Mouse (Mus musculus): Measurements from ENCODE around the gene Erg.

Erg gene

DNA sequence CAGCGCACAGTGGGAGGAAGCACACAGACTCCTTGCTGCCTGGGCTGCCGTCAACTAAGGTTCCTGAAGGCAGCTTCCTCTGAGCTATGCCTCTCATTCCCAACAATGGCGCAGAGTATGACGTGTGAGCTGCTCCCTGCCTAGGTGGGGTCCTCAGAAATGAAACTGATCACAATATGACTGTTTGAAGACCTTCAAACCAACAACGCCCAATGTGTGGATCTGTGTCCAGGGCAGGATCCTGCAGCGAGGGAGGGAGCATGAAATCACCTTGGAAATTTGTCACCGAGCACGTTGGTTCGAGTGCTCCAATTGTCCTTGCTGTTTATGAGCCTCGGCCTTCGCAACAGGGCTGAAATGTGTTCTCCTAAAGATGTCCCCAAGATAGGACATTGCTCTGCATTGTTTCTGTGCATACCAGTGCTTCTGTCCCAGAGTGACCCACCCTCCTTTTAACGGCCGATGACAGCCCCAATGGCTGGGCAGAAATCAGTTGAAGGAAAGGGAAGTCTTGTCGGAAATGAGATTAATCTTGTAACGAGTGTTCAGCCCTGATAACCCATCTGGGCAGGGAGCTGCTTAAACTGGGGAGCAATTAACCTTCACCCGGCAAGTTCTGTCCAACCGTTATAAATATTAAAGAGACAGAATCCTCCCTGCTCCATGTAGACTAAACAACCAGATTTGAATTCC is 147.4 kb downstream of the Erg start:
- DNase-seq = no peak

DNA sequence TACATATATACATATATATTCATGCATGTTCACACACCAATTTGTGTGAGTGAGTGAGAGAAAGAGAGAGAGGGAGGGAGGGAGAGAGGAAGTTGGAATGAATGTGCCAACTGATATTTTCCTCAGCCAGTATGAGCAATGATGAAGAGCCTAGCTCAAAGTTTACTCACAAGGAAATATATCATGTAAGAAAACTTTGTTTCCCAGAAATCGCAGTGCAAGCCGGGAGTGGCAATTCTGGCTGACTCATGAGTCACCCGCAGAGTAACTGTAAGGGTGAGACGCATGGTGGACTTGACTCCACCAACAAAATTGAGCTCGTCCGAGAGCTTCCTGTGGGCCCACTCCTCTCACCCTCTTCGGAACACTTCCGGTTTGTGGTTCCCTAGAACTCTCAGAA is 149.8 kb downstream of the Erg start:
- no peak for DNase-seq

DNA sequence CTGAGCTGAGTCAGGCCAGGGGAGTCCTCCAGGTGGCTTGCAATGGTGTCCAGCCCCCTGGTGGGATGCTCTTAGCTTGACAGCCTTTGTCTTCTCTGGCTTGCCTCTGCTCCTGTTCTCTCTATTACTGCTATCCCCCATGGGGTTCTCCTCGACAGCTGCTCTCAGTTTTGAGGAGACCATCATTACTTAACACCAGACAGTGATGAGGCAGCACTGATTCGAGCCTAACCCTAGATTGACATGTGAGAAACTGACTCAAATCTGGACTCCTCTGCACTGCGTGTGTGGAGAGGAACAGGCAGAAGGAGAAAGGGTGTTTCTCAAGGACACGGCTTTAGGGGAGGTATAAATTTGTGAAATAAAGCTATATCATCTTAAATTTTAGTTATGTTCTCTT is 150.3 kb downstream of the Erg start:
- DNase-seq = no peak

DNA sequence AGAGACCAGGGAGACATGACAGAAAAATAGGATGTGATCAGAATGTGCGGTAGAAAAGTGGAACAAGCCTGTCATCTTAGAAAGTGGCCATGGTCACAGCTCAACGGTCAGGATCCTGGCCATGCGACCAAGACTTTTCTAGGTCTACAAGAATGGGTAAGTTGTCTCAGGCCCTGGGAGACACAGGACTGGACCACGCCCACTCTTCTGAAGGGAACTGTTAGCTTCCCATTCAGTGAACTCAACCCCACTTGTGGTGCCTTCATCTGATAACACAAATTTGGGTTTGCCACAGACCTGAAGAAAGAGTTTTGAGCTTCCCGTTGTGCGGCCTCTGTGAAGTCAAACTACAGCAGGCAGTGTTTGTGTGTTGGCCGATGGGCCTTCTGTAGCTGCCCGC is 152.0 kb downstream of the Erg start:
- DNase-seq = no peak

DNA sequence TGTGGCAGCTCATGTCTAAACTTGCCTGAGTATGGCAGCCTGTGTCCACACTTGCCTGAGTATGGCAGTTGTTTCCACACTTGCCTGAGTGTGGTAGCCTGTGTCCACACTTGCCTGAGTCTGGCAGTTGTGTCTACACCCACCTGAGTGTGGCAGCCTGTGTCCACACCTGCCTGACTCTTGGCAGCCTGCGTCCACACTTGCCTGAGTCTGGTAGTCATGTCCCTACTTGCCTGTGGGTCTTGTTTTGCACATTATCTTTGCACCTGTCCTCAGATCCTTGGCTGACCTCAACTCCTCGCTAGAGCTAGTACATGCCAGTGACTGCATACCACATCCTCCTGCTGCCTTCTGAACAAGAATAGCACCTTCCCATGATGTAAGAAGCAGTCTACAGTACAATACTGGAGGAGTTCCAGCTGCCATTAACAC is 153.8 kb downstream of the Erg start:
- DNase-seq = no peak

DNA sequence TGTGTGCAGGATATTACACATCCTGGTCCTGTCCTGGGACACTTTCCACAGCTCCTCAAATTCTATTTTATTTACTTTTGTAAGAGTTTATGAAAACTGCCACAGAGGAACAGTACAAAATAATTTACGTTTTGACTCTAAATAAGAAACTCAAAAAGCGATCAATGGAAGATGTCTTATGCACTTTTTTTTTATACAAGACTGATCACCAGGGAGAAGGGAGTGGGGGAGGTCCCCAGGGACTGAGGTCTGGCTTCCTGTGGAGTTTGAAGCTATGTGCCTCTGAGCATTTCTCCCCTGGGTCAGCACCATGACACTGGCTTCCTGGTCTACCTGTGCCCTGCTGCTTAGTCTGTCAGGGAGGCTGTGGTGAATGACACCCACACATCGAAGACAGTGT is 156.5 kb downstream of the Erg start:
- DNase-seq = peak in 1 of 2 experiments; percentile 26

DNA sequence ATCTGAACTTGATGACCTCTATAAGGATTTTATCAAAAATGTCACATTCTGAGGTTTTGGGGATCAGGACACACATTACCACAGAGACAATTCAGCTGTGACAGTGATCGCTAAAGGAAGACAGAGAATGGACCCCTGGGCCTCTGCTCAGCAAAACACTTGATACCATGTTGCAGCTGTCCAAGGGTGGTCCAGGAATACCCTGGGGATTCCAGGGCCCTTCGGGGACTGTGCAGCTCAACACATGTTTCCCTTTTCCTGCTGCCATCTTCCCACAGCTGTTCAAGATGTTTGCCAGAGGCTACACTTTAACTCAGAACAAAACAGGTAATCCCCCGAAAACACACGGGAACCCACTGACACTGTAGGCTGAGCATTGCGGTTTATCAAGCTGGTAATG is 158.2 kb downstream of the Erg start:
- no peak for DNase-seq

DNA sequence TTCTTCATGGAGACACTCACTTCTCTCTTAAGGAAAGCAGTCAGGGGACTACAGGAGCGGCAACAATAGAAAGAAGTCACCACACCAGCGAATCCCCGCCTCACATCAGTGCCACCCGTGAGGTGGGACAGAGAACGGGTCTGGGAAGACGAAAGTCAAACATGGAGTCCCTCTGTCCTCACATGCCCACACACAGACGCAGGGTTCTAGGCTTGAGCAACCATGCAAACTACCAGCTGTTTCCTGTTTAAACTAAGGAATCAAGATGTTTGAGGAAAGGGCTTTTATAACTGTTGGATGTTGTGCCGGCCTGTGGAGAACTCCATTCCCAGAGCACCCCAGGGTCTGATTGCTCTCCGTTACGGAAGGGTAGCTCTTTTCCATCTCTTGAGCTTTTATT is 158.9 kb downstream of the Erg start:
- no peak for DNase-seq

DNA sequence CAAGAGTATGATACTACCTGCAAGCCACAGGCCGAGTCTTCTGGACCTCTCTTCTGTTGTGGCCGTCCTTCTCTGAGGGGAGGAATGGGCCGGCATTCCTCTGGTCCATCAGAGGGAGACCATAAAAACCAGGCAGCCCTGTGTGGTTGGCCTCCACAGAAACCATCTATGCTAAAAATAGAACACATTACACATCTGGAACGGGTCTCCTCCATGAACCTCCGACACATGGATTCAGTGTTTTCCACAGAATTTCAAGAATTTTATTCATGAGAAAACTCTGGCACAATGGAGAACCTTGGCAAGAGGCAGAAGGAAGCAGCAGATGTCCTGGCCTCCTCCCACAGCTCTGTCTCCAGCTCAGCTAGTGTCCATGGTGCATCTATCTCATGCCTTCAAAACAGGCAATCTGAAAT is 163.7 kb downstream of the Erg start:
- DNase-seq = no peak

DNA sequence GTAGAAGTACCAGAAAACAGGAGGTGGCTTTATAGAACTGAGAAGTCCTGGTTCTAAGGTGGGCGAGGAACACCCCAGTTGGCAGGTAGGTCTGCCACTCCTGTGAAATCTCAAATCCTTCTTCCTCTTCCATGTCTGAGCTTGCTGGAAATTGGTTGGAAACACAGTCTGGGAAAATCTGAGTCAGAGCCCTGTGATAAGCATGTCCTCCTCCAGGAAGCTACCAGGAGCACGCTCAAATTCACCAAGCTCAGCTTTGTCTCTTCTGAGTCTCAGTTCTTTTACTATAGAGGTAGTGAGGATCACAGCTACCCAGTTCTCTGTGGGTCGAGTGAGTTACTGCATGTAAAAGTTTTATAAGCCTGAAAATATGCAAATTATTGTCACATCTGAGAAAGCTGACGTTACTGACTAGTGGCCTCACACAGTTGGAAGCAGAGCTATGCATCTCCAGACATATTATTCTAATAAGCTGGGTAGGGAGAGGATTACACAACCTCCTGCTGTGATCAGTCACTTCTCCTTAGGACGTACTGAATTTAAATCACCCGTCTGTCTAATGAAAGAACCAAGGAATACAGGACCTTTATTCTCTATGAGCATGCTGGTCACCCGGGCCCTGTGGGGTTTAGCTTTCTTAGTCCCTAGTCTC is 165.0 kb downstream of the Erg start:
- DNase-seq = no peak

DNA sequence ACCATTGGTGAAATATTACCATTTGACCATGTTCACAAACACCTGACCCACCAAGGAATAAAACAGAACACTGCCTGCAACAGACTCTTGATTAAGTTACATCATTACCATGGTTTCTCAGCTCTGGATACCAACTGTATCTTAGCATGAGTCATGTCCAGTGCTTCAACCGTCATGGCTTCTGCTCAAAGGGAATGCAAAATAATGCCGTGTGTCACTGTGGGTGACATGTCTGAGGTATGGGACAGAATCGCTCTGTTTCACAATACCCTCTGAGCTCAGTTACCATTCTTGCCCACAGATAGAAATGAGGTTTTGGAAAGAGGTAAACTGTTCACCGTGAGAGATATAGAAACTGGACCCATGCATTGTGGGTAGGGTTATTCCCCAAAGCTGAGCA is 170.5 kb downstream of the Erg start:
- DNase-seq = no peak

DNA sequence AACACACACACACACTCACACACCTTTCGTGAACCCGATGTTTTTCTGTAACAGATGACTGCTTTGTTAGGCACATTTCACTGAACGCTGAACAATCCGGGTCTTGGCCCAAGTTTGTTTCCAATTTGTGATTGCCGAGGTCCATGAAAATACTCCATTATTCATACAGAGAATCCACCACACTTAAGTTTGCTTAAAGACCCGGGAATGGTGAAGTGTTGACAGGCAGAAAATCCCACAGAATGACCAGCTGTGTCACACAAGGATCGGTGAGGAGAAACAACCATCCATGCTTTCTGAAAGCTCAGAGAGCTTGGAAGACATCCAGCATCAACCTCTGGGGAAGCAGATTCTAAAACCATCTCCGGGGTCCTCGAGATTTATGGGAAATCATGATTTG is 171.0 kb downstream of the Erg start:
- DNase-seq = no peak

DNA sequence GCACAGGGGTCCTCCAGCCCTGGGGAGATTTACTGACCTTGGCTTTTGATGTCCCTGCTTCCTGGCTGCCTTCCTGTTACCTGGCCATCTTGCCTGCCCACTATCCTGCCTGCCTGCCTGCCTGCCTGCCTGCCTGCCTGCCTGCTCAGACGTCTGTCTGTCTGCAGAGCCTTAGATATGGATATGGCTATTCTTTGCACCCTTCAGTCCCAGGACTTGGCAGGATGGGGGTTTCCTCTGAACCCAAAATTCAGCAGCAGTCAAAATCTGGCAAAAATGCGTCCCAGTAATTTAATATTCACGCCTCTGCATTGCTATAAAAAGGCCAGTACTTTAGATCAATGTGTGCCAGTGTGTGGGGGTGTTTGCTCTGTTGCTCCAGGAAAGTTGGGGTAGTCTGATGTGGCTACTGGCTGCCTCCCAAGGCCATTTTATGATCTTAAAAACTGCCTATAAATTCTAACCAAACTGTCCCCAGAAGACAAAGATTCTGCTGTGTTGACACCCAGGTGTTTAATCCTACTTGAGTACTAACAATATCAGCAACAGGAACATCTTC is 172.9 kb downstream of the Erg start:
- DNase-seq = no peak

DNA sequence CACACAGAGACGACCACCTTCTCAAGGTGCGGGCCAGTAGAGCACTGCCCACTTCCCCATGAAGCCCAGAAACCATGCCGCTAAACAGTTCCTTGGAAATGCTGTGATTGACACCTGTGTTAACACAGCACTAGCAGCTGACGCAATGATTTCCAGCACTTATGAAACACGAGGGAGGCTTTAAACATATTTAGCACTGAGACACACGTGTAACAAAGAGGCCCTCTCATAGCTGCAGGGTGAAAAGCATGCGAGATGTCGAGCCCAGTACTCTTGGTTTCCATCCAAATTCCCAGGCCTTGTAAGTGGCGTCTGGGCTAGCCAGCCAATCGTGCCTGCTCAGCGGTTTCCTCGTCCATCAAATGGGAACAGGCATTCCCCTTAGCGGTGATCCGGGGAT is 178.3 kb downstream of the Erg start:
- DNase-seq = no peak

DNA sequence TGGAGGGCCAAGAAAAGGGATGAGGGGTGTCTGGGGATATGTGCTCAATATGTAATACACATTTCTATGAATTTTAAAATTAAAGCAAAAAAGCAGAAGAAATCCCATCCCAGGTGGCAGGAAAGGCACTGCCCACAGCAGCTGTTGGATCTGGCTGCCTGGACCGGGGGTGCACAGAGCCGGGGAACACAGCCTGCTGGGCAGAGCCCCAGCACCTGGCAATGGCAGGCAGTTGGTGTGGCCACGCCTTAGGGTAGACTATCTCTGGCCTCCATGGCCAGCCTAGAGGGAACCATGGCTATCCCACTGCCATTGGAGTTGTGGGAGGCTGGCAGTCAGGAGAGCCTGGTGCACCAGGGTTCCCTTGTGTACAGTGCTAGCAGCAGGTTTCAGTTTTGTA is 180.9 kb downstream of the Erg start:
- DNase-seq = no peak

DNA sequence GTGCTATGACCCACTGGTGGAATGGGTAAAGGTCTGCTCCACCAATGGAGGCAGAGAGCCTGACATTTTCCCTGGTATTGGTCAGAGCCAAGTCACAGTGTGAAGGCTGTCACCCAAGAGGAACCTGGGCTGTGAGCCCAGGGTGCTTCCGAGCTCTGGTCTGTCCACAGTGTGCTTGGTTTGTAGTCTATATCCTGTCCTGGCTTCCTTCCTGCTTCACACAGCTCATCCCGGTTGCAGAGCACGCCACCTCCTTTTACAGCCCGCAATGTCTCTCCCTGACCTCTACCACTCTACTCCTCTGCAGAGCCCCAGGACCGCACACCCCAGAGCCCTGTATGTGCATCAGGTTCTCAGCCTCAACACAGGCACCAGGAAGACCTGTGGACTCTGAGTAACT is 182.9 kb downstream of the Erg start:
- no peak for DNase-seq

DNA sequence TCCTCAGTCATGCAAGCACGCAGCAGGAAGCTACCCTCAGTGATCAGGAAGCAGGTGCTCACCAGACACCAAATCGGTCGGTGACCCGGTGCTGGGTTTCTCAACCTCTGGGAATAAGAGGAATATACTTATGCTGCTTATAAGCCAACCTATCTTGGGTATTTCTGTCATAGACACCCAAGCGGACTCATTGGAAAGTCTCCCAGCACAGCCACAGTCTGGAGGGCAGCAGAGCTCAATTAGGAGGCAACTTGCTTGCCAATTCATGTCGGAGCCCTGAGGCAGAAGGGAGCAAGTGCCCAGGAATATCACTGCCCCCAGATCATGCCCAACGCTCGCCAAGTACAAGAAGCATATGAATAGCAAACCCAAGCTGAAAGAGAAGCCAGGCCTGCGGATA is 184.5 kb downstream of the Erg start:
- DNase-seq = no peak

DNA sequence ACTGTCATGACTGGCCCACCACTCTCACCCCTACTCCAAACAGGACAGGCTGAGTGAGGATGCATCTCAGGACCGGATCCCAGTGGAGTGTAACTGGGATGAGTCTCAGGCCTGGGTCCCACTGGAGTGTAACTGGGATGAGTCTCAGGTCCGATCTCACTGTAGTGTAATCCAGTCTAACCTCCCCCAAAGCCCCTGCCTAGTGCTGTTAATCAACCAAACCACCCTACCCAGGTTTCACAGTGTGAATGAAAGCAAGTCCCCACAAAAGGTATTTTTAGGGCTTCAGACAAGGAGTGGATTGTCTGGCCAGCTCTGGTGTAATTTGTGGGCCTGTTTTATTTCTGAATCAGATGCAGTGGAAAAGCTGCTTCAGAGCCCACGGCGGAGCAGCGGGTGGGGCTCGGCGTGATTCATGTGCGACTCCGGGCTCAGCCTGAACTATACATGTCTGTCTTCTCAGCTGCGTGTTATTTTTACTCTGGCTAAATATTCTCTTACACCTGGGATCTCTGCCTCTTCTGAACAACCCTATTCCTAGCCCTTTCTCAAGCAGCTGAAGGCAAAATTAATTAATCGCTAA is 187.5 kb downstream of the Erg start:
- DNase-seq = no peak

DNA sequence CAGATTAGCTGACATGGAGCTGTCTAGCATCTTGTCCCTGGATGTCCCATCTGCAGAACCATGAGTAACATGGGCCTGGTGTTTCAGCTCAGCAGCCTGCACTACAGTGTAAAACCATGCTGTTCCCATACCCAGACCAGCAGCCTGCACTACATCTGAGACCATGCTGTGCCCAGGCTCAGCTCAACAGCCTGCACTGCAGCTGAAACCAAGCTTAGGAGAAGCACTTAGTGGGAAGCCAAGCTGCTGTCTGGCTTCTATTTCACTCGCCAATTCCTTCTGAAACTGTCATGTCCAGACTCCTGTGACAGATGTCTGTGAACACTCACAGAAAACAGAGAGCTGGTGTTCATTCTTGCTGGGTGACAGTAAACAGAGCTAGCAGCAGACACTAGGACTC is 195.6 kb downstream of the Erg start:
- no peak for DNase-seq

DNA sequence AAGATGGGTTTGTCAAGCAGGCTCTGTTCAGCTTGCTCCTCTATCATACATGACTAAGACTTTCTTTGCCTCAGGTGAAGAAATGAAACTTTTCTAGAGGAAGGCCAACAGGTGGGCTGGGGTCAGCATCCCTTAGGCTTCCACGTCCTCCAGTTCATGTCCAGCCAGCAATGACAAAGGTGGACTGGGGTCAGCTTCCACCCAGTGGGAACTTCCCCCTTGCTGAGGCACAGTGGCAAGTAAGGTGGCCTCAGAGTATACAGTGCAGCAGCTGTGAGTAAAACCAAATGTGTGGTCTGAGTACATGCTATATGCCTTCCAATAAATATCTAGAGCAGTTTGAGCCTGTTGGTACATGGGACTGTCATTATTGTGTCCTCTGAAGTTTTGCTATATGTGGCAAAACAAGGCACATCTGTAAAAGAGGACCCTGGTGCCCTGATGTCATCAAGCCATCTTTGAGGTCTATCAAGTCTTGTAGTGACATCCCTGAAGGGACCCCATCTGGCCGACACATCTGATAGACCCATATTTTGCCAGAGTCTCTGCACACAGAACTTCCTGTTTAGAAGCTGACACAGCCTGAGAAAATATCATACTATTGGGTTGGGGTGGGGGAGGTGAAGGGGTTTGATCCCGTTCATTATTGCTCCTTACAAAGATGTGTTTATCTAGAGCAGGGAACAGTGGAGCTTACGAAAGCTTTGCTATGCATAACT is 197.4 kb downstream of the Erg start:
- no peak for DNase-seq

DNA sequence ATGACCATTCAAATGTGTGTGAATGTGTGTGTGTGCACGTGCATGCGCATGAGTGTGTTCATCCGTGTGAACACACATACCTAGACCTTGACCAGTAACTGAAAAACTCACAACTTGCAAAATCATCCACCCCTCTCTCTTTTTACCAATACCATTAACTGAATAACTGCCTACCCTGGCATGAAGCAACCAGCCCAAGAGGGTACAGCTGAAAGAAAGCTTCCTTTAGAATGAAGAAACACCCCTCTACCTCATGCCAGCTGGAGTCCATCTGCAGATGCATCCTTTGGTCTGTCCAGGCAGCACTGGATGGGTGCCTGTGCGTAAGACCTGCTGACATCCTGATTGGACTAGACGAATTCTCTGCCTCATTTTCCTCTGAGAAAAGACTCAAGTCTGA is 198.1 kb downstream of the Erg start:
- DNase-seq = no peak

DNA sequence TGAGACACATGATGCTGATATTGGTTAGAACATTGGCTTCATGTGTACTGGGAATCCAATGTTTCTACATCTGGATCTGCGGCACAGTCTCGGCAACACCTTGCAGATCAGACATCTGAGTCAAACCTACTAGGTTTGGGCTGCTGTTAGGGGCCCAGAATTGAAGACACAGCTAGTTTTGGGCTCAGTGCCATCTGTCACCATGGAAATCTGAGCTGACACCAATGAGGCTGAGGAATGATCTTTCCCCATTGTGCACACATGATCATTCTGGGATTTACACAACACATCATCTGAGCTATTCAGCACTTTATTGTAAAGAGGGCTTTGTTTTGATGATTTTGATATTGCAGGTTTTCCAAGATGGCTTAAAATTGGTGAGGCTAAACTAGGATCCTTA is 199.4 kb downstream of the Erg start:
- no peak for DNase-seq

DNA sequence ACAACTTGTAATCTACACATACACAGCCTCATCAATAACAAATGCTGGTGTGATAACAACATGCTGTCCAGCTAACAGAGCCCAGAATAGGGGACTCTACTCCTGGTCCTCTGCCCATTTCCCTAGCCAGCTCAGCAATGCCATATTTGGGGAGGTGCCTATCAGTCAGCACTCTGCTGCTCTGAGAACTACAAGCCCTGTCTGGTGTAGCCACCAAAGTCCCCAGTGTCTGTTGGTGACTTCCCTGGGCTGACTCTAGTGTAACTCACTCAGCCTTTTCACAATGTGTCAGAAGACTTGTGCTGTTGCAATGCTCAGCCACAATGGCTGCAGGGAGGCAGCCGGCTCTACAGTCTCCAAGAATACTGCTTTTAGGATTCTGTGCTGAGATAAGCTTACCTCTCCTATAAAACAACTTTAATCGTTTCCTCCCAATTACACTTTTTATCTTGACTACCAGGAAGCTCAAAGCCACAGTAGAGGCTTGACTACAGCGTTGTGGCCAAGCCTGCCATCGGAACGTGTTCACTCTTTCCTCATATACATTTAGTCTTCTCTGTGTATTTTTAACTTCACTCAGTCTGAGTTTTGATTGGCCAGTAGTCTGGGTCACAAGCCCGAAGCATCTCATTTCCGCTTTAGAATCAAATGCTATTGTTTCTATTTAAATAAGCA is 201.0 kb downstream of the Erg start:
- DNase-seq = no peak
